Mouse (Mus musculus): ENCODE data around the gene Dppa3.

The Dppa3 gene

GRCm38 (mm10) chr6:122667715-122668114 is 41.5 kb downstream of the Dppa3 start:
- no peak for DNase-seq (ENCODE audit: low spot score in 2 of 2)

GRCm38 (mm10) chr6:122668823-122669222 is 42.6 kb downstream of the Dppa3 start:
- DNase-seq (ENCODE audit: low spot score in 2 of 2): no peak

- peak; percentile 78 to 94 for DNase-seq (ENCODE audit: low spot score in 2 of 2)
Observed at GRCm38 (mm10) chr6:122669406-122670200, 43.4 kb downstream of the Dppa3 start.

DNA sequence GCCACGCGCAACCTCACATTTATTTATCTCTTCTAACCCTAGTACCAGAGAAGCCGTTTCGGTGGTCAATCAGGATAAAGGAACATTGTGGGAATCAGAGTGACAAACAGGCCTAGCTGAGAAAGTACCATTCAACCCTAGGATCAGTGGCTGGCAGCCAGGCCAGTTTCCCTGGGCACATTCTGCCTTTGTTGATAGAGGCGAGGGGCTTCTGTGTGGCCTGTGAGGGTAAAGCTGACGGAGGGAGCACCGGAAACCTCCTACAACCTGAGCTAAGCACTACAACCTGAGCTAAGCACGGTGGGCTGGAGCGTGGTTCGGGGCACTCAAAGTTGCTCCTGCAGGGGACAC is 44.0 kb downstream of the Dppa3 start:
- DNase-seq (ENCODE audit: low spot score in 2 of 2): no peak

- DNase-seq (ENCODE audit: low spot score in 2 of 2): no peak
Observed at GRCm38 (mm10) chr6:122670841-122671240, 44.6 kb downstream of the Dppa3 start.

GRCm38 (mm10) chr6:122672746-122673145 is 46.5 kb downstream of the Dppa3 start:
- no peak for DNase-seq (ENCODE audit: low spot score in 2 of 2)

All from urinary bladder, postnatal 4 days (tissue).